Mouse (Mus musculus) megakaryocyte, embryonic 14.5 days (primary cell): ENCODE results near the gene Srrm4. TPM values are rescaled to one million over a fixed set of nuclear protein-coding genes. Genes with fewer than 3 reads are reported as not detected.
"Not testable (repeated sequence)": the region's sequence is repeated elsewhere in the genome, so short reads cannot be mapped to it uniquely, and the experiment has no call there.

ENCODE experiments used
- H3K27me3 ChIP-seq: replicated peaks from 2 replicates; pipeline ENCODE3; 2012; ENCODE audit warnings: inconsistent platforms
- H3K36me3 ChIP-seq: replicated peaks from 2 replicates; pipeline ENCODE3; 2012; ENCODE audit warnings: low read length, inconsistent platforms, mixed read lengths
- H3K4me1 ChIP-seq: 2 replicates; pipeline ENCODE4 v1.6.1; 2012; ENCODE audit warnings: inconsistent platforms
- H3K4me3 ChIP-seq: replicated peaks from 2 replicates; pipeline ENCODE3; 2012; ENCODE audit warnings: moderate library complexity, mild to moderate bottlenecking, inconsistent platforms
- H3K9me3 ChIP-seq: 2 replicates; pipeline ENCODE4 v1.6.1; 2012; ENCODE audit warnings: inconsistent platforms
- FLI1 ChIP-seq: IDR thresholded peaks from 2 replicates; pipeline ENCODE4 v1.6.1; 2012; ENCODE audit warnings: low read length, inconsistent platforms, mixed read lengths
- GATA1 ChIP-seq: IDR thresholded peaks from 3 replicates; pipeline ENCODE4 v1.6.1; 2012; ENCODE audit warnings: mixed read lengths, low read length, inconsistent platforms, borderline replicate concordance
- polyA plus RNA-seq: library from polyadenylated mRNA; stranded (reverse); fragments of >175 nt; gene quantifications from 2 replicates; pipeline ENCODE4 v1.2.3, GENCODE M21; 2012; ENCODE audit warnings: low replicate concordance; ENCODE audit not compliant: insufficient read depth

Srrm4 gene
- polyA plus RNA-seq, 1 experiment, result not detected

- TF ChIP-seq GATA1 (no peak), FLI1 (no peak)
- Histone ChIP-seq H3K4me1 (no peaks in the 10 kb centered on the region), H3K36me3 (no peaks in the 10 kb centered on the region), H3K4me3 (no peak overlapping the region), H3K27me3 (no peaks in the 10 kb centered on the region), H3K9me3 (peaks cover 38% of the 10 kb centered on the region)
Observed at GRCm38 (mm10) chr5:116426701-116427100, 164.9 kb downstream of the Srrm4 start.

DNA sequence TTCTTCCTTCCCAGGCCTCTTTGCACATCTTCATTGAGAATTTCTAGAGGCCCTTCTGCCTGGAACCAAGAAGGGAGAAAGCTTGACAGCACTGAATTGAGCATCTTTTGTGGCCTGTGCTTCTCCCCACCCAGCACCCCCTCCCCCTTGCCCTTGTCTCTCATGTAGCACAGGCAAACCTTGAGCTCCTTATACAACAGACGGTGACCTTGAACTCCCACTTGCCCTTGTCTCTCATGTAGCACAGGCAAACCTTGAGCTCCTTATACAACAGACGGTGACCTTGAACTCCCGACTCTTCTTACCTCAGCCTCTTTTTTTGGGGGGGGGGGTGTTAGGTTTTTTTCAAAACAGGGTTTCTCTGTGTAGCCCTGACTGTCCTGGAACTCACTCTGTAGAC, 165.9 kb downstream of the Srrm4 start:
- H3K4me3 ChIP-seq, H3K4me1 ChIP-seq, H3K27me3 ChIP-seq, H3K36me3 ChIP-seq: not testable (repeated sequence)
- peaks cover 31% of the 10 kb centered on the region for H3K9me3 ChIP-seq

GRCm38 (mm10) chr5:116425273-116425672, 166.3 kb downstream of the Srrm4 start:
- no peaks in the 10 kb centered on the region for H3K27me3 ChIP-seq
- H3K4me3 ChIP-seq, result peak overlapping the region; percentile 33
- no peaks in the 10 kb centered on the region for H3K36me3 ChIP-seq
- peaks cover 26% of the 10 kb centered on the region for H3K9me3 ChIP-seq
- TF ChIP-seq GATA1 (no peak), FLI1 (no peak)
- no peaks in the 10 kb centered on the region for H3K4me1 ChIP-seq

GRCm38 (mm10) chr5:116423746-116424145, 167.9 kb downstream of the Srrm4 start:
- TF ChIP-seq GATA1 (no peak), FLI1 (no peak)
- peaks cover 12% of the 10 kb centered on the region for H3K9me3 ChIP-seq
- no peaks in the 10 kb centered on the region for H3K27me3 ChIP-seq
- H3K36me3 ChIP-seq, result no peaks in the 10 kb centered on the region
- H3K4me1 ChIP-seq, result no peaks in the 10 kb centered on the region
- no peak overlapping the region for H3K4me3 ChIP-seq

GRCm38 (mm10) chr5:116422699-116423201, 168.9 kb downstream of the Srrm4 start, which contains the start of gene Hspb8:
TSS of gene Hspb8 (minus strand) at chr5:116422864.
- no peaks in the 10 kb centered on the region for H3K4me1 ChIP-seq
- H3K4me3 ChIP-seq, result no peak within 1 kb of the TSS
- H3K36me3 ChIP-seq, result no peaks in the 10 kb centered on the region
- no peak for TF ChIP-seq FLI1
- no peak for TF ChIP-seq GATA1
- H3K27me3 ChIP-seq, result no peaks in the 10 kb centered on the region
- peaks cover 11% of the 10 kb centered on the region; the same call in 1 of the 2 replicates for H3K9me3 ChIP-seq

DNA sequence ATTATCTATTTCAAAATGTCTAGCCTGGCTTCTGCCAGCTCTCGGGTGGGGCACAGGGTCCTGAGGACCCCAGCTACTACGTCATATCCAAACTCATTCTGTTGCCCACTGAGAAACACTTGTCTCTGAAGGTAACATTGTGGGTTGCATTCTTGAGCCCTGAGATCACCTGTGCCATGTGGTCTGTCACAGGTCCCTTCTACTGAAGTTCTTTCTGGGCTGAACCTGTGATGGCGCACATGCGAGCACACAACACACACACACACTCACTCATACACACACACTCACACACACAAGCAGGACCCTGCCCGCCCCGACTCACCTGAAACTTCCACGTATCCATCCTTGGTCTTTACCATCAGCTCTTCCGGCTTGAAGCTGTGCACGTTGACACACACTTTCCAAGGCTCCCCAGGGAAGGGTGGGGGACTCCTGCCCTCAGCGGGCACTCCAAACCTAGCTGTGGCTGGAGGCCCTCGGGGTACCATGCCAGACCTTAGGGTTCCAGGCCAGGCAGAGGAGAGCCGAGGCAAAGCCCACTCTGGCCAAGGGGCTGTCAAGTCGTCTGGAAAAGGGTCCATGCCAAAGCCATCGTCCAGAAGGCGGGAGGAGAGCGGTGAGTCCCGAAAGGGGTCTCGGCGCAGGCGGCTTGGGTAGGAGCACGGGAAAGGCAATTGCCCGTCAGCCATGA, 169.7 kb downstream of the Srrm4 start:
- TF ChIP-seq GATA1 (no peak), FLI1 (no peak)
- Histone ChIP-seq H3K27me3 (no peaks in the 10 kb centered on the region), H3K9me3 (peaks cover 19% of the 10 kb centered on the region), H3K36me3 (no peaks in the 10 kb centered on the region), H3K4me3 (no peak overlapping the region), H3K4me1 (no peaks in the 10 kb centered on the region)

- Histone ChIP-seq H3K9me3 (peaks cover 22% of the 10 kb centered on the region), H3K4me3 (no peak overlapping the region), H3K4me1 (no peaks in the 10 kb centered on the region), H3K36me3 (no peaks in the 10 kb centered on the region), H3K27me3 (no peaks in the 10 kb centered on the region)
- no peak for TF ChIP-seq FLI1
- TF ChIP-seq GATA1, result no peak
Observed at GRCm38 (mm10) chr5:116420759-116421225, 170.8 kb downstream of the Srrm4 start.

DNA sequence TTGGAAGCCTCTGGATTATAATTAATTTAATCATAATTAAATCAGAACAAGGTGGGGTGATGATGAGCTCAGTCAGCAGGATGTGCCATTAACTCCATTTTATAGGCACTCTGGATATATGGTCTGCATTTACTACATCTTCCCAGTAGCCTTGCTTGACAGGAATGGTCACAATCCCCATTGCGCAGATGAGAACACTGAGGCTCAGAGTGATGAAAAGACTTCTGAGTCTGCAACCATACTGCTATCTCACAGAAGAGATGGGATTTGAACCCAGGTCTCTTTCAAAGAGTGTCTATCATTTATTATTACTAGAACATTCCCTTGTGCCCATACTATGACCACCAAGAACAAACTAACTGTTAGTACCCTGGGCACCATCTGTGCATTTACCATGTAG, 171.4 kb downstream of the Srrm4 start:
- Histone ChIP-seq H3K4me1 (no peaks in the 10 kb centered on the region), H3K27me3 (no peaks in the 10 kb centered on the region), H3K36me3 (no peaks in the 10 kb centered on the region), H3K4me3 (no peak overlapping the region), H3K9me3 (peaks cover 25% of the 10 kb centered on the region)
- TF ChIP-seq FLI1 (no peak), GATA1 (no peak)

- no peaks in the 10 kb centered on the region for H3K27me3 ChIP-seq
- H3K9me3 ChIP-seq, result peaks cover 30% of the 10 kb centered on the region
- H3K4me3 ChIP-seq, result no peak overlapping the region
- H3K4me1 ChIP-seq, result no peaks in the 10 kb centered on the region
- TF ChIP-seq GATA1 (no peak), FLI1 (no peak)
- H3K36me3 ChIP-seq, result no peaks in the 10 kb centered on the region
Observed at GRCm38 (mm10) chr5:116419322-116420045, 172.1 kb downstream of the Srrm4 start.

DNA sequence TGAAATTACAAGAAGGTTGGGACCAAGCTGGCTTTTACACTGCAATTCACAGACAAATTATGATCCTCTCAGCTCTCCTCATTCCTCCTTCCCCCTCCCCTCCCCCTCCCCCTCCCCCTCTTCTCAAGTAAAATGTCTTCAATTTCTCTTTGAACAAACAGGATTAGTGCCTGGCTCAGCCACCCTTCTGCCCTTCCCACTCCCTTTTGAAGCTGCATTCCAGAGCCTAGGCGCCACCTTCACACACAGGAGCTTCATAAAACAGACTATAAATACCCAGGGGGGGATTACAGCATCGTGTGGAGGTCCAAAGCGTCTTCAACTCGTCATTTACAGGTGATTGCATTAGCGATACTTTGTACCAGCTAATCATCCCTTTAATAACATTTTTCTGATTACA, 175.4 kb downstream of the Srrm4 start:
- no peaks in the 10 kb centered on the region for H3K4me1 ChIP-seq
- TF ChIP-seq GATA1, result no peak
- no peak for TF ChIP-seq FLI1
- no peaks in the 10 kb centered on the region for H3K27me3 ChIP-seq
- H3K4me3 ChIP-seq, result no peak overlapping the region
- peaks cover 43% of the 10 kb centered on the region for H3K9me3 ChIP-seq
- H3K36me3 ChIP-seq, result no peaks in the 10 kb centered on the region
